Mouse (Mus musculus): Measurements from ENCODE around the gene Fitm1. TPM values are rescaled to one million over a fixed set of nuclear protein-coding genes. Genes with fewer than 3 reads are reported as not detected.

Fitm1 gene
- total and polyA plus RNA-seq, 3 experiments, result 0.07 TPM; not detected in 2

DNA sequence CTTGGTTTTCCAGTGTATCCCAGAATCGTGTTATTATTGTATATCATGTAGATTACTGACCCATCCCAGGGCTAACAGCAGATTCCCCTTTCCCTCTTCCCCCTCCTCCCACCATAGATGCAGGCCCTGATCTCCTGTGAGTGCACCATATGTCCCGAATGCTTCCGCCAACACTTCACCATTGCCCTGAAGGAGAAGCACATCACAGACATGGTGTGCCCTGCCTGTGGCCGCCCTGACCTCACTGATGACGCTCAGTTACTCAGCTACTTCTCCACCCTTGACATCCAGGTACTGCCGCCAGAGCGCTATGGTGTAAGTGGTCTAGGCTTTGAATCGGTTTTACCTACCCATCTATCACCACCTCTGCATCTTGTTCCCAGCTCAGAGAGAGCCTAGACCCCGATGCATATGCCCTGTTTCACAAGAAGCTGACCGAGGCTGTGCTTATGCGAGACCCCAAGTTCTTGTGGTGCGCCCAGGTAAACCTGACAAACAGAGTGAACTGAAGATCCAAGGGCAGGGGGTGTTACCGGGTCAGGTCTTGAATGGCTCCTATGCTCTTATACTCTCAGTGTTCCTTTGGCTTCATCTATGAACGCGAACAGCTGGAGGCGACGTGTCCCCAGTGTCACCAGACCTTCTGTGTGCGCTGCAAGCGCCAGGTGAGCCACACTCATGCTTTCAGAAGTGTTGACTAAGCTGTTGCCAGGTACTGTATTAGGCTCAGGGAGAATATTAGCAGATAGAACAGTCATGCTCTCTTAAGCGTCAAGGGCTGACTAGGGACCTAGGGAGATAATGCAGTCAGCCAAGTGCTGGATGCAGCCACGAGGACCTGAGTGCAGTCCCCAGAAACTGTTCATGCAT lies 23.3 kb downstream of the Fitm1 start:
- H3K9me3 ChIP-seq (replicated peaks; ENCODE audit: insufficient read depth, low read length), result no peaks in the 10 kb centered on the region

DNA sequence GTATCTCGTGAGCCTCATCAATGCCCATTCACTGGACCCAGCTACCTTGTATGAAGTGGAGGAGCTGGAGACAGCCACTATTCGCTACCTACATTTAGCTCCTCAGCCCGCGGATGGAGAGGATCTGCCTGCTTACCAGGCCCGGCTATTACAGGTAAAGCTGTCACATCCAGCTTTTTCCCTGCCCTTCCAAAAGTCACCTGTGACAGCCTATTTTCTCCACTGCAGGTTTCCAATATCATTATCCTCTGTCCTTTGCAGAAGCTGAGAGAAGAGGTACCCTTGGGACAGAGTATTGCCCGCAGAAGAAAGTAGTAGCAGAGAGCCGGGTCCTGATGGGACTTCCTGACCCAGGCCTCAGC lies 27.8 kb downstream of the Fitm1 start, which contains the start of gene Irf9:
Irf9 (plus strand) TSS at position 301 of the 362 bp plus-strand sequence.
- no peak for DNase-seq (ENCODE audit: low read depth, low spot score)
- peak within 1 kb of the TSS; percentile 65 for H3K9ac ChIP-seq (ENCODE audit: control insufficient read depth, low read depth, low read length, poor library complexity, severe bottlenecking)
- H3K4me3 ChIP-seq (ENCODE audit: control insufficient read depth in 1 of 2, insufficient read depth in 1 of 2, low read depth in 2 of 2, low read length in 2 of 2), result peak within 1 kb of the TSS; percentile 54 to 84

More for the DNA sequence above, 23.3 kb downstream of the Fitm1 start:
- Histone ChIP-seq H3K27me3 (ENCODE audit: control insufficient read depth in 1 of 2, insufficient read depth in 2 of 2, low read length in 2 of 2) (no peaks in the 10 kb centered on the region), H3K4me1 (ENCODE audit: control insufficient read depth in 1 of 2, insufficient read depth in 2 of 2, low read length in 2 of 2) (peaks cover 0 to 4% of the 10 kb centered on the region in 2 experiments; a peak in 1 of 4 replicates), H3K36me3 (ENCODE audit: control insufficient read depth in 1 of 2, insufficient read depth in 2 of 2, low read length in 2 of 2) (peaks cover 3 to 5% of the 10 kb centered on the region in 2 experiments; a peak in 3 of 4 replicates), H3K27ac (ENCODE audit: control insufficient read depth, low read depth, low read length) (no peak overlapping the region), H3K9ac (ENCODE audit: control insufficient read depth, low read depth, low read length, poor library complexity, severe bottlenecking) (no peak overlapping the region), H3K79me2 (ENCODE audit: control insufficient read depth, insufficient read depth, low read length, poor library complexity) (peaks cover 1% of the 10 kb centered on the region), H3K4me3 (ENCODE audit: control insufficient read depth in 1 of 2, insufficient read depth in 1 of 2, low read depth in 2 of 2, low read length in 2 of 2) (no peak overlapping the region)
- no peak for DNase-seq (ENCODE audit: low read depth, low spot score)
- TF ChIP-seq RAD21 (IDR thresholded peaks at IDR 0.05; ENCODE audit: low read depth, low read length) (no peak), KAT2A (conservative IDR thresholded peaks at IDR 0.05; ENCODE audit: low read depth, low read length) (no peak), ZNF384 (IDR thresholded peaks at IDR 0.05; ENCODE audit: low read depth, low read length) (no peak), USF2 (IDR thresholded peaks at IDR 0.05; ENCODE audit: borderline replicate concordance in 1 of 2, insufficient read depth in 1 of 2, low read depth in 1 of 2, low read length in 2 of 2) (no peak)

More for the DNA sequence above, 27.8 kb downstream of the Fitm1 start, which contains the start of gene Irf9:
- Histone ChIP-seq H3K36me3 (ENCODE audit: control insufficient read depth in 1 of 2, insufficient read depth in 2 of 2, low read length in 2 of 2) (peaks cover 0 to 12% of the 10 kb centered on the region in 2 experiments; a peak in 3 of 4 replicates), H3K27me3 (ENCODE audit: control insufficient read depth in 1 of 2, insufficient read depth in 2 of 2, low read length in 2 of 2) (no peaks in the 10 kb centered on the region), H3K27ac (ENCODE audit: control insufficient read depth, low read depth, low read length) (peak within 1 kb of the TSS; percentile 73), H3K79me2 (ENCODE audit: control insufficient read depth, insufficient read depth, low read length, poor library complexity) (no peaks in the 10 kb centered on the region), H3K4me1 (ENCODE audit: control insufficient read depth in 1 of 2, insufficient read depth in 2 of 2, low read length in 2 of 2) (peaks cover 3 to 7% of the 10 kb centered on the region in 2 experiments; a peak in 2 of 4 replicates), H3K9me3 (replicated peaks; ENCODE audit: insufficient read depth, low read length) (no peaks in the 10 kb centered on the region)
- TF ChIP-seq USF1 (IDR thresholded peaks at IDR 0.05; ENCODE audit: low read depth, low read length), result no peak
- TF ChIP-seq ZC3H11A (IDR thresholded peaks at IDR 0.05; ENCODE audit: low read depth, low read length), result no peak
- no peak for TF ChIP-seq ZMIZ1 (IDR thresholded peaks at IDR 0.05; ENCODE audit: low read depth, low read length)
- no peak for TF ChIP-seq USF2 (IDR thresholded peaks at IDR 0.05; ENCODE audit: borderline replicate concordance in 1 of 2, insufficient read depth in 1 of 2, low read depth in 1 of 2, low read length in 2 of 2)
- TF ChIP-seq EP300 (IDR thresholded peaks at IDR 0.05; ENCODE audit: low read depth in 1 of 2, low read length in 2 of 2), result no peak
- no peak for TF ChIP-seq MEF2A (IDR thresholded peaks at IDR 0.05; ENCODE audit: extremely low read depth, insufficient replicate concordance, low read depth, low read length, poor library complexity, severe bottlenecking)
- no peak for TF ChIP-seq TBP (IDR thresholded peaks at IDR 0.05; ENCODE audit: low read depth, low read length)
- no peak for TF ChIP-seq JUND (IDR thresholded peaks at IDR 0.05; ENCODE audit: low read depth, low read length)
- TF ChIP-seq ETS1 (IDR thresholded peaks at IDR 0.05; ENCODE audit: low read depth, low read length), result no peak
- no peak for TF ChIP-seq RAD21 (IDR thresholded peaks at IDR 0.05; ENCODE audit: low read depth, low read length)
- no peak for TF ChIP-seq TAL1 (IDR thresholded peaks at IDR 0.05; ENCODE audit: low read length)
- TF ChIP-seq CHD1 (IDR thresholded peaks at IDR 0.05; ENCODE audit: low read depth, low read length), result no peak
- TF ChIP-seq MYC (IDR thresholded peaks at IDR 0.05; ENCODE audit: low read depth, low read length), result no peak
- no peak for TF ChIP-seq ZKSCAN1 (IDR thresholded peaks at IDR 0.05; ENCODE audit: low read depth, low read length)

Measured in MEL (cell line).